Mouse (Mus musculus): ENCODE data around the gene Ttc34. TPM values are rescaled to one million over a fixed set of nuclear protein-coding genes. Genes with fewer than 3 reads are reported as not detected.

Gene Ttc34
- polyA plus RNA-seq (2012; fragmentation: generic; extraction: Trizol), result not detected

DNA sequence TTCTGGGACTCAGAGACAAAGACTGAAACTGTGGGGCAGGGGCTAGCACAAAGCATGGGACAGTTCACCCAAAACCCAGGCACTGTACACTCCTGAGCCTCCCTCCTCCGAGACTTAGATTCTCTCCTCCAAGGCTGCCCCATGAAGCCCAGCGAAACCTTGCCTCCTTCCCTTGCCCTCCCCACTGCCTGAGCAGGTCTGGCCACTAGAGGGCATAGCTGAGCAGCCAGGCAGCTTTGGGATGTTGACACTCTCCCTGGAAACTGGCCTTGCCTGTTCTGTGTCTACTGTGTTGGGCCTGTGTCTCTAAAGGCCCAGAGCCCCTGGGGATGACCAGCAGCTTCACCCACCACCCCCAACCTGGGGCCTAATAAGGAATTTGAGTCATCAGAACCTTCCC, at the start of gene Ttc34:
TSS of gene Ttc34 (plus strand) at position 290 of the 400 bp plus-strand sequence.
- no peaks in the 10 kb centered on the region for H3K79me2 ChIP-seq (ENCODE audit: control insufficient read depth, insufficient read depth)
- H3ac ChIP-seq (ENCODE audit: control insufficient read depth, insufficient read length), result no peak within 1 kb of the TSS
- H3K36me3 ChIP-seq (ENCODE audit: control insufficient read depth, insufficient read depth), result no peaks in the 10 kb centered on the region
- H3K4me2 ChIP-seq (ENCODE audit: low read depth), result no peak within 1 kb of the TSS
- H3K27me3 ChIP-seq (ENCODE audit: control insufficient read depth, insufficient read depth, insufficient read length), result no peaks in the 10 kb centered on the region
- TF ChIP-seq MYOG (IDR thresholded peaks at IDR 0.05; ENCODE audit: control insufficient read depth in 1 of 3, insufficient read depth in 1 of 3, insufficient read length in 2 of 3, low read depth in 2 of 3) (no peak), POLR2A (IDR thresholded peaks at IDR 0.05; ENCODE audit: insufficient read length, low read depth) (no peak), POLR2AphosphoS2 (IDR thresholded peaks at IDR 0.05; ENCODE audit: insufficient read length, low read depth) (no peak), MAX (IDR thresholded peaks at IDR 0.05; ENCODE audit: low read depth) (no peak), TCF3 (IDR thresholded peaks at IDR 0.05; ENCODE audit: insufficient read length, low read depth) (no peak), CEBPB (IDR thresholded peaks at IDR 0.05; ENCODE audit: insufficient read depth, poor library complexity, severe bottlenecking) (no peak), SRF (IDR thresholded peaks at IDR 0.05; ENCODE audit: control insufficient read depth, insufficient read length, low read depth) (no peak), TCF12 (IDR thresholded peaks at IDR 0.05; ENCODE audit: insufficient read depth, poor library complexity, severe bottlenecking) (no peak), E2F4 (IDR thresholded peaks at IDR 0.05; ENCODE audit: insufficient read depth) (no peak), USF1 (IDR thresholded peaks at IDR 0.05; ENCODE audit: low read depth) (no peak), MYOD1 (IDR thresholded peaks at IDR 0.05; ENCODE audit: control insufficient read depth in 1 of 3, insufficient read length in 2 of 3, low read depth in 2 of 3) (no peak), REST (IDR thresholded peaks at IDR 0.05; ENCODE audit: insufficient read depth, insufficient read length) (no peak)
- H3K4me3 ChIP-seq, result no peak within 1 kb of the TSS

DNA sequence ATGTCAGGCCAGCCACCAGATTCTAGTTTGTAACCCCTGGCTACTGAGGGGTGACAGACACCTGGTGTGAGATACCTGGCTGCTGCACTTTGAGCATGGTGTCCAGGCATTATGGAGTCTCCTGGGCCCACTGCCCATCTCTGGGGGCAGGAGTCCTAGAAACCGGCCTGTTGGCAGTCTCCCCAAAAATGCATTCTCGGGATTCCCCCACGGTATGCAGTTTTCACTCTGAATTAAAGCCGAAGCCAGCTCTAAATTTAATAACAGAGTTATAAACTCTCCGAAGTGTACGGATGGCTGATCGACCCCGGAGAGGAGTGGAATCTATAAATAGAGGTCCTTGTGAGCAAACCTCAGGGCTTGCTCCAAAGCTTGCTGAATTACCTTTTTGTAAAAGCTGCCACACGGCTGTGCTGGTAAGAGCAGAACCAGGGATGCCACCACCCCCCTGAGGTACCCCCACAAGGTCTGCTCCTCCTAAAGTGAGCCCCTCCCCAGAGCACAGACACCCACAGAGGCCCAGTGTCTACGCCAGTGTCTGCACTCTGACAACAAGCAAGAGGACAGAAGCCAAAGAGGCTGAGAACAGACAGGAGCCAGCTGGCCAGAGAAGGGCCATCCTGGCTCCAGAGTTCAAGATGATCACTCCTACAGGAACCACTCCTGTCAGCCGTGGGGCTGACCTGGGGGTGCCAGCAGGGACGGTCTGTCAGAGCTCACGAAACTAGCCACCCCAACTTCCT, 49.1 kb upstream of the Ttc34 start:
- Histone ChIP-seq H3ac (ENCODE audit: control insufficient read depth, insufficient read length) (no peak overlapping the region), H3K27me3 (ENCODE audit: control insufficient read depth, insufficient read depth, insufficient read length) (peaks cover 10% of the 10 kb centered on the region), H3K4me3 (no peak overlapping the region), H3K36me3 (ENCODE audit: control insufficient read depth, insufficient read depth) (no peaks in the 10 kb centered on the region), H3K79me2 (ENCODE audit: control insufficient read depth, insufficient read depth) (no peaks in the 10 kb centered on the region), H3K4me2 (ENCODE audit: low read depth) (no peak overlapping the region)
- TF ChIP-seq POLR2AphosphoS2 (IDR thresholded peaks at IDR 0.05; ENCODE audit: insufficient read length, low read depth), result no peak
- TF ChIP-seq POLR2A (IDR thresholded peaks at IDR 0.05; ENCODE audit: insufficient read length, low read depth), result no peak
- no peak for TF ChIP-seq MYOG (IDR thresholded peaks at IDR 0.05; ENCODE audit: control insufficient read depth in 1 of 3, insufficient read depth in 1 of 3, insufficient read length in 2 of 3, low read depth in 2 of 3)
- TF ChIP-seq REST (IDR thresholded peaks at IDR 0.05; ENCODE audit: insufficient read depth, insufficient read length), result no peak
- TF ChIP-seq TCF3 (IDR thresholded peaks at IDR 0.05; ENCODE audit: insufficient read length, low read depth), result no peak
- TF ChIP-seq TCF12 (IDR thresholded peaks at IDR 0.05; ENCODE audit: insufficient read depth, poor library complexity, severe bottlenecking), result no peak
- no peak for TF ChIP-seq E2F4 (IDR thresholded peaks at IDR 0.05; ENCODE audit: insufficient read depth)
- TF ChIP-seq MAX (IDR thresholded peaks at IDR 0.05; ENCODE audit: low read depth), result no peak
- TF ChIP-seq SRF (IDR thresholded peaks at IDR 0.05; ENCODE audit: control insufficient read depth, insufficient read length, low read depth), result no peak
- no peak for TF ChIP-seq USF1 (IDR thresholded peaks at IDR 0.05; ENCODE audit: low read depth)
- no peak for TF ChIP-seq CEBPB (IDR thresholded peaks at IDR 0.05; ENCODE audit: insufficient read depth, poor library complexity, severe bottlenecking)
- TF ChIP-seq MYOD1 (IDR thresholded peaks at IDR 0.05; ENCODE audit: control insufficient read depth in 1 of 3, insufficient read length in 2 of 3, low read depth in 2 of 3), result no peak

DNA sequence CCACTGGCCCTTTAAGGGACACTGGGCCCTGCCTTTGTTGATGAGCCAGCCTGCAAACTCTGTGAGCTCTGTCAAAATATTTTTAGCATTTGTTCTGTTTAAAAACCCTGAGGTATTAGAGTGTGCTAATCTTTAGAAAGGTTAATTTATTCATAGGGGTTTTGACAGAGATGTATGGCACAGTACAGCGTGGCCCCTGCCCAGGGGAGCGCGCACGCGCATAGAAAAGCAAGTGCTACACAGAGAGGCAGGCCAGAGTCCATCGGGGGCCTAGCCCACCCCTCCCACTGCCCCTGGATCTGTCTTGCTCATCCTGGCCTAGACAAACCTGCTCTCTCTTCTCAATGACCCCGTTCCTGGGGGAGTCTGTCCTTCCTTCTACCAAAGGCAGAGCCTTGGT, 45.4 kb upstream of the Ttc34 start:
- Histone ChIP-seq H3K4me3 (no peak overlapping the region), H3K27me3 (ENCODE audit: control insufficient read depth, insufficient read depth, insufficient read length) (peaks cover 10% of the 10 kb centered on the region), H3ac (ENCODE audit: control insufficient read depth, insufficient read length) (no peak overlapping the region), H3K4me2 (ENCODE audit: low read depth) (no peak overlapping the region), H3K79me2 (ENCODE audit: control insufficient read depth, insufficient read depth) (no peaks in the 10 kb centered on the region), H3K36me3 (ENCODE audit: control insufficient read depth, insufficient read depth) (no peaks in the 10 kb centered on the region)
- TF ChIP-seq REST (IDR thresholded peaks at IDR 0.05; ENCODE audit: insufficient read depth, insufficient read length) (no peak), E2F4 (IDR thresholded peaks at IDR 0.05; ENCODE audit: insufficient read depth) (no peak), CEBPB (IDR thresholded peaks at IDR 0.05; ENCODE audit: insufficient read depth, poor library complexity, severe bottlenecking) (no peak), POLR2AphosphoS2 (IDR thresholded peaks at IDR 0.05; ENCODE audit: insufficient read length, low read depth) (no peak), TCF12 (IDR thresholded peaks at IDR 0.05; ENCODE audit: insufficient read depth, poor library complexity, severe bottlenecking) (no peak), MYOG (IDR thresholded peaks at IDR 0.05; ENCODE audit: control insufficient read depth in 1 of 3, insufficient read depth in 1 of 3, insufficient read length in 2 of 3, low read depth in 2 of 3) (no peak), SRF (IDR thresholded peaks at IDR 0.05; ENCODE audit: control insufficient read depth, insufficient read length, low read depth) (no peak), USF1 (IDR thresholded peaks at IDR 0.05; ENCODE audit: low read depth) (no peak), TCF3 (IDR thresholded peaks at IDR 0.05; ENCODE audit: insufficient read length, low read depth) (no peak), POLR2A (IDR thresholded peaks at IDR 0.05; ENCODE audit: insufficient read length, low read depth) (no peak), MAX (IDR thresholded peaks at IDR 0.05; ENCODE audit: low read depth) (no peak), MYOD1 (IDR thresholded peaks at IDR 0.05; ENCODE audit: control insufficient read depth in 1 of 3, insufficient read length in 2 of 3, low read depth in 2 of 3) (no peak)

DNA sequence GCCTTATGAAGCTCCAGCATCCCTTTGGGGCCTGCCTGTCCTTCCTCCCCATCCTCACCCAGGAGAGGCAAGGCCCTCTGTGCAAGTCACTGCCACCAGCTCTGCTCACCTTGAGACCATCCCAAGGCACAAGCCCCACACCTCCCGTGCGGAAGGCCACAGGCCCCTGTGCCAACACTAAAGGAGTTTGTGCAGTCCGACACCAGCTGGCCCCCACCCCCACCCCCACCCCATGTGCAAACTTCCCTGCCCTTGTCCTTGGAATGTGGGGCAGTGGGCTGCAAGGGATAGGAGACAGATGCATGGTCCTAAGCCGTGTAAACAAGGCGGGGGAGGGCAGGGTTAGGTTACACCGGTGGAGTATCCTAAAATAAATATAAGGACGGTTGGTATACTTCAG, 43.8 kb upstream of the Ttc34 start:
- Histone ChIP-seq H3K27me3 (ENCODE audit: control insufficient read depth, insufficient read depth, insufficient read length) (peaks cover 2% of the 10 kb centered on the region), H3K4me2 (ENCODE audit: low read depth) (no peak overlapping the region), H3ac (ENCODE audit: control insufficient read depth, insufficient read length) (no peak overlapping the region), H3K36me3 (ENCODE audit: control insufficient read depth, insufficient read depth) (no peaks in the 10 kb centered on the region), H3K4me3 (no peak overlapping the region), H3K79me2 (ENCODE audit: control insufficient read depth, insufficient read depth) (no peaks in the 10 kb centered on the region)
- TF ChIP-seq POLR2AphosphoS2 (IDR thresholded peaks at IDR 0.05; ENCODE audit: insufficient read length, low read depth), result no peak
- no peak for TF ChIP-seq USF1 (IDR thresholded peaks at IDR 0.05; ENCODE audit: low read depth)
- no peak for TF ChIP-seq TCF12 (IDR thresholded peaks at IDR 0.05; ENCODE audit: insufficient read depth, poor library complexity, severe bottlenecking)
- no peak for TF ChIP-seq SRF (IDR thresholded peaks at IDR 0.05; ENCODE audit: control insufficient read depth, insufficient read length, low read depth)
- TF ChIP-seq REST (IDR thresholded peaks at IDR 0.05; ENCODE audit: insufficient read depth, insufficient read length), result no peak

Measured in myocyte (in vitro differentiated cells).